Mouse (Mus musculus) C2C12 (cell line): ENCODE results near the gene Aars.

ENCODE experiments used
- CTCF ChIP-seq: IDR thresholded peaks from one replicate; pipeline ENCODE4 v1.5.1; 2011; ENCODE audit not compliant: control insufficient read depth, insufficient read depth, insufficient read length
- MAX ChIP-seq: IDR thresholded peaks from one replicate; pipeline ENCODE4 v1.6.1; 2011; ENCODE audit warnings: mild to moderate bottlenecking, control low read depth
- MYOD1 ChIP-seq: IDR thresholded peaks from one replicate; pipeline ENCODE4 v1.6.1; 2011; ENCODE audit warnings: low read depth; ENCODE audit not compliant: control insufficient read depth, insufficient read length
- USF1 ChIP-seq: IDR thresholded peaks from one replicate; pipeline ENCODE4 v1.6.1; 2011; ENCODE audit warnings: low read depth, mild to moderate bottlenecking, control low read depth, moderate library complexity

DNA sequence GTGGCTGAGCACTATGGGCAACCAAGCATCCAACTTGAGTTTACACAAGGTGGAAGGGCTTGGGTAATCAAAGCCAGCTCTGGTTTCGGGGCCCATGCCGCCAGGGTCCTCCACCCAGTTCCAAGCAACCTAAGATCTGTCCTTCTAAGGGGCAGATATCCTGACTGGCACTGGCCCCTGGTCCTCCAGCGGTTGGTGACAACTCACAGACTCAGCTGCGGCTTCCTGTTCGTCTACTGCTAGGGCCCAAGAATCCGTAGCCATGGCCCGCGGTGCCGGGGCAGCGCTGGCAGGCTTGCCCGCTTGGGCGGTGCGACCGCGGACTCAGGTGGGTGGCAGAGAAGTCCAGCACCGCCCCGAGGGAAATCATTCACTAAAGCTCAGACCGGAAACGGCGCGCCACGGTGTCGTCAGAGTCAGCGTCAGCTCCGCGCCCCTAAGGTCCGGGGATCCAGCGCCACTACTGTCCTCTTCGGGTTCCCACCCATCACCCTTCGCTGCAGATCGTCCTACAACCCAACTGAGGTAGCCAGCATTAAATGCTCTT lies 5.5 kb upstream of the Aars start:
- TF ChIP-seq MYOD1 (no peak), CTCF (no peak), USF1 (no peak), MAX (no peak)
